Mouse (Mus musculus): ENCODE results near the gene Rabgap1l.

GRCm38 (mm10) chr1:160507766-160508165, 285.2 kb downstream of the Rabgap1l start:
- no peak for TF ChIP-seq CTCF (IDR thresholded peaks at IDR 0.05; ENCODE audit: borderline replicate concordance, control insufficient read depth, extremely low read depth, insufficient read depth, low read length, poor library complexity)
- TF ChIP-seq POLR2A (IDR thresholded peaks at IDR 0.05; ENCODE audit: control insufficient read depth, extremely low read depth, insufficient read depth, low read length, poor library complexity): no peak

All from thymus, adult 2 months (tissue).